Mouse (Mus musculus) spleen, postnatal 4 days (tissue): ENCODE data around the gene Chchd3.

Source experiments
- DNase-seq, 2 experiments: peaks; one replicate each; pipeline ENCODE4 v3.0.0; 2022; ENCODE audit warnings: low spot score in 2 of 2

Gene Chchd3

DNA sequence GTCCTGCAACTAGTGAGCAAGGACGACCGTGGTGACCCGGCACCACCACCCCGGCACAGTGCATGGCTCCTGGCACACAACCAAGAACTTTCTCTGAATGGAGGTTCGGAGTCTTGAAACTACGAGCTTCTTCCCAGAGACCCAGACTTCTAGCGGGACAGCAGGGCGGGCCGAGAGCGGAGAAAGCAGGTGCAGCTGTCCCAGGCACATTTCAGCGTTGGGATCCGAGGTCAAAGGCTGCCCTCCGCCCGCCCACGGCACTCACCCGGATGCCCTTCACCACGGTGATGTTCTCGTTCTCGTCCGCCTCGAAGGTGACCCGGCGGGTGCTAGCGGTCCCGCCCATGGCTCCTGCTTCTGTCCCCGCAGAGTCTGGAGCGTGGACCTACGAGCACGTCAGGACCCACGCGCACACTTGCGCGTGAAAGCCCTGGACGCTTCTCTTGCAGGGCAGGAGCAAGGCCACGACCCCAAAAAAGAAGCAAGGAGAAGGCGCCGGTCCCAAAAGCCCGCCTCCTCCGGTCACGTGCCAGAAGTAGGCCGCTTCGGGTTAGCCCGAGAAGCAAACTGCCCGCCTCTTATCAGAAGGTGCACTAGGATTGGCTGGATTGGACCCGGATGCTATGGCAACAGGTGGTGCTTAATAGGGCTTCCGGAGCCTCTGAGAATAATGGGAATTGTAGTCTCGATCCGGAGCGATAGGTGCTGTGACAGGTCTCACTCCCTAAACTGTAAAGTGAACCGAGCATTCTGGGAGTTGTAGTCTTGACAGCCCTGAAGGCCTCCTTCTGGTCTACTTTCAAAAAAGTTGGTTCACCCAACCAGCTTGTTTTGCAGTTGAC lies at the start of gene Chchd3:
Chchd3 (minus strand) TSS at position 526 of the 842 bp plus-strand sequence.
- peak; percentile 92 to 94 for DNase-seq

DNA sequence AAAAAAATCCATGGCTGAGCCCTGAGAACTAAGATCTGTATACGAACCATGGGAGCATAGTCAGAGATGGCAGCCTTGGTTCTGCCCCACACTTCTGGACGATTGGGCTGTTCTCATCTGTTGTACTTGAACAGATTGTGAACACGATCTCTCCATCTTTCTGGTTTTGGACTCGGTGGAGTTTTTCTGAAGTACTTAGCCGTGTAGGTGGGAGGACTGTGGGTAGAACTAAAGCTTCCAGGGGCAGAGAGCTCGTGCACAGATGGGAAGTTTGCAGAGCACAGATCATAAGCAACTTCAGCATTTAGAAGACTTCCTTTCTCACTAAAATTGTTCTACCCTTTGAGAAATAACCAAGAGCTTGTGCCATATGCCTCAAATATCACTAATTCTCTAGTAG lies 44.6 kb upstream of the Chchd3 start:
- DNase-seq, result no peak

DNA sequence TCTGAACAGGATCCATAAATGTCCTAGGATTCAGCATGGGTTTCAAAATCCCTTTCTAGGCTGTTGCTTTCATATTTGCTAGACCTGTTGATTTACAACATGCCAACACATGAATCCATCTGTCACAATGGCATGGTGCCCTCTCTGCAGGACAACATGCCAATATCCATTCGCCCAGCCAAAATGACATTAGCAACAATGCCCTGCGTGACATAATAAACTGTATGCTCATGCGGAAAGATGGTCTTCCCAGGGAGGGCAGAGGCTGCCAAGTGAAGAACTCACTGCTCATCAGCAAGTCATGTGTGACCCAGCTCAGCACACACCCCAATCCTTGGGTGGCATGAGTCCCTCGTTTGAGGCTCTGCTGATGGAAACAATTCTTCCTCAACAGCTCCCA lies 38.8 kb upstream of the Chchd3 start:
- no peak for DNase-seq

DNA sequence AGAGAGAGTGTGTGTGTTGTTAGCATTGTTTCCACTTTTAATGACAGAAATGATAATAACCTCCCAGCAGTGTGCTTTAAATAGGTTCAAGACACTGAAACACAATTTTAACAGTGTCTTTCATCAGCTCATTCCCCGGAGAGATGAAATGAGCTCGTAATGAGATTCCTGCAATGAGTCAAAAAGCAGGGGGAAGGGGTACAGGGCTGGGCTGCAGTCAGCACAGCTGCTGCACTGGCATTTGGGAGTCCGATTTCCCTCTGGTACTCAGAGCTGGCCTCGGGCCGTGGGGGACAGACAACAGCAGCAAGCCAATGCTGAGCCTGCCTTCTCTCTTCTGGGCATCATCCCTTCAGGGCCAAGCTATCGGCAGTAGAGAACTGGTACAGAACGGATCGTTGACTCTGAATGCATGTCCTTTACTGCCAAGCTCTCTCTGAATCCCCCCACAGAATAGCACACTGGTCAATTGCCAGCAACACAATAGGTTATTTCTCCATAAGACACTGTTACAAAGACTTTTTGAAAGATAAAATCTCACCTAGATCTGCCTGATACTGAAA lies 34.7 kb upstream of the Chchd3 start:
- DNase-seq, result no peak

DNA sequence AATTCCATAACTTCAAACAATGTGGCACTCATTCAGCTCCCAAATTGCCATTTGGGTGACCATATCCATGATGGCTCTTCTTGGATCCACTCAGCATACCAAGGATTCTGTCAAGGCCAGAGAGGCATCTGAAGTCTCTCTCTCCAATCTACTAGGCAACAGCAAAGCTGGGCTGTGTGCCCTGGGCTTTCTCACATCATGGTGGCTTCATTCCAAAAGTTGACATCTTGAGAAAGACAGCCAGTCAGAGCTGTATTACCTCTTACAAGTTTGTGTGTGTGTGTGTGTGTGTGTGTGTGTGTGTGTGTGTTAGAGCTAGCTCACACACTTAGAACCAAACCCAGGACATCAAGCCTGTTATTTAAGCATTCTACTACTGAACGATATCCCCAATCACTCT lies 20.1 kb upstream of the Chchd3 start:
- no peak for DNase-seq

DNA sequence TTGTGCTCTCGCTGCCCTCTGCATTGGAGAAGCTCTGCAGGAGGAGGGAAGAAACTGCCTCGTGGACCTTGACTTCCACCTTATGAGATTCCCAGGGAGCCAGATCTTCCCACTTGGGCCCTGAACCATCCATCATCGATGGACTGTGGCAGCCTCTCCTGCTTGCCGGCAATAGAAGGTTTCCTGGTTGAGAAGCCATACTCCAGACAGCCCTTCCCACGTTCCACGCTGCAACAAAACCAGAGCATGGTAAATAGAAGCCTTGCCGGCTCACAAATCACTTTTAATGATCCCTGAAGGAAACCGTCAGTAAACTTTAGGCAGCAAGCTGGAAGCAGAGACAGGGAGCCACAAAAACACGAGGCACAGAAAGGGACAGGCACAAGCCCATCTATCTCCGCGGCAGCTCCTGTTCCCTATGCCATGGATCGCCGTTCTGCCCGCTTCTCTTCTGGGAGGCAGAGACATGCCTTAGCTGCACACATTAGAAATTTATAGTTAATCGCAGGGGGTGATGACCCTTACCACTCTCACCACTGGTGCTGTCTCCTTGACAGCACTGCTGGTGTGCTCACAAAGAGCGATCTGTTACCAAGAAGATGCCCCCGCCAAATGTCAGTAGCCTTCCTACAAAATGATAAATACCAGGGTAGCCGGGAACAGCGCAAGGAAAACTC lies 18.3 kb upstream of the Chchd3 start:
- DNase-seq, result no peak

DNA sequence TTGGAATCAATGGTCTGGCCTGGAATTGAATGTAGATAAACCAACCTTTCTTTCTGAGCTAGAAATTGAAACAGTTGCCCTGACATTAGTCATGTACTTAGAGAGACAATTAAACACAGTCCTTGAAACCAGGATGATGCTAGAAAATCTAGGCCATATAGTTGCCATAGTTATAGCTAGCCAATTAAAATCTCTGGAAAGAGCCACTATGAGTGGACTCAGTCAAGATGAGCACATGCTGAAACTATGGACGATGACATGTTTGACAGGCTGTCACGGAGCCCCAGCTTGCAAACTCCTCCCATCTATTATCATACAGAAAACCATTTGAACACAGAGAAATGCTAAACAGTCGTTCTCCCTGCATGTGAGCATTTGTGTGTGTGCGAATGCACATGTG lies 6.4 kb upstream of the Chchd3 start:
- no peak for DNase-seq

DNA sequence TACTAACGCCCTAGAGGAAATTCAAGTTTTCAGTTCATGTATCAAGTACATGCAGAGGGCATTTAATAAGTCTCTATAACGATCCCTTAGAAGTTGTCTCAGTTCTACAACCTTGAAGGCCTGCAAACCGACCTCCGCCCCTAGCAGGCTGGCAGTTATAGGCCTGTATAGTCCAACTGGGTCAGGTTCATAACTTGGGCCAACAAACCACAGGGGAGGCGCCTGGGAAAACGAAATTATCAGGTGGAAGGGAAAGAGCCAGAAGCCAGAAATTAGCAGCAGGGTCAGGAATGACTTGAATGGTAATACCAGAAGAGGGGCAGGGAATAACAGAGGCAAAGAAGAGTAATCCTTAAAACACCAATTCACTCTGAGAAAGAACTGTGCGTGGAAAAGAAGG lies 784 bp downstream of the Chchd3 start:
- peak in 1 of 2 experiments; percentile 14 for DNase-seq

DNA sequence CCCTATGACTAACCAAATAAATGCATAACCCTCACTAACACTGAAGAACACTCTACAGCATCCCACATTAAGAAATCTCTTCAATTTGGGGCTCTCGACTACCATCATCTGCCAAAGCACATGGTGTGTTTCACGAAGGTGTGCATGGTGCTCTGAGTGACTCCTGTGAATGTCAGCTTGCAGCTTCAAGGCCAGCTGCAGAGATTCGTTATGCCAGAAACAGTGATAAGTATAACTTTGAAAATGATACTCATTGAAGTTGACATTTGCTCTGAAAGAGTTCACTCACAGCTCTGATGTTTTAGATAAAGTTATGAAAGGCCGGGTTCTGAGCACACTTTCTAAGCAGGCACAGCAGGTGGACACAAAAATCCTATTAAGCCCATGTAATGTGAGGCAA lies 3.7 kb downstream of the Chchd3 start:
- DNase-seq, result no peak

DNA sequence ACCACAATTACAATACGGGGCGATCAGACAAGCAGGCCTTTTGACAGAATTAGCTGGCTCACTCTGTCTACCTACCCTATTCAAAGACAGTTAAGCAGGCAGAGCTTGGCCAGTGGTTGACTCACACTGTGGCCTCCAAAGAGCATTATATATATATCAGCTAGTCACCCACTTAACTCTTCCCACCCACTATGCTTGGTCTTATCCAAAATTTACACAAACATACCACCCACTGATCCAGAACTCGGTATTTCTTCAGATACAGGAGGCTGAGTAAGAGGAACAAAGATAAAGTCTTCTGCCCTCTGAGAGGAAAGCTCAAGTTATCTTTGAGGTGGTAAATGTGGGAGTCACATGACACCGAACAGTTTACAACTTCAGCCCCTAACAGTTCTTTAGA lies 4.4 kb downstream of the Chchd3 start:
- no peak for DNase-seq

DNA sequence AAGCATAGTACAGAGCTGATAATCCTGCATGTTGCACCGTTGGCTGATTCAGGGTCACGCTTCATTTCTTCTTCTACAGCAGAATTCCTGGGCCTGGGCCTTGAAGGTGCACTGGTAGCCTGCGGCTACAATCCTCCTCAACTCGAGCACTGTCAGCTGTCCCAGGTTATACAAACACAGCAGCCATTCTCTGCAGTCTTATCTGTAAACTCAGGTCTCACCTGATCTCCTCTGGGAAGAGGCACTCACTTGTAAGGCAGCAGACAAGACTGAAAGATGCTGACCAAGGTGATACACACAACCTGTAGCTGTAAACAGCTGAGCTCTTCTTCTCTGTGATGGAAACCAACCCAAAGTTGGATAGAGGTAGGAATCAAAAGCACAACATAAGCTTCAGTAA lies 5.1 kb downstream of the Chchd3 start:
- no peak for DNase-seq

DNA sequence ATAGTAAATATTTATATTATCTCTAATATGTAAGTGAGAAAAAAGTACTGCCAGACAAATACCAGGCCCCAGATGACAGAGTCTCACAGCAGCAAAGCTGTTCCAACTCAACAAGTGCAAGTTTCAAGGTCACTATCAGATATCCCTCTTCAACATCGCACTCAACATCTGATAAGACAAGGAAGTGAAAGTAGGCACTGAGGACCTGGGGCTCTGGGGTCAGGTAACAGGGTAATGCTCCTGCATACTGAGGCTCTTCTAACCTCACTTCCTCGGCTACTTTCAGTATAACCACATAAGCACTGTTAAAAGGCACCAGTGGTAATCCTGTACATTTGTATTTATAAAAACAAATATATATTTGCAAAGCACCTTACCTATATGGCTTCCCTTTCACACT lies 8.4 kb downstream of the Chchd3 start:
- no peak for DNase-seq

DNA sequence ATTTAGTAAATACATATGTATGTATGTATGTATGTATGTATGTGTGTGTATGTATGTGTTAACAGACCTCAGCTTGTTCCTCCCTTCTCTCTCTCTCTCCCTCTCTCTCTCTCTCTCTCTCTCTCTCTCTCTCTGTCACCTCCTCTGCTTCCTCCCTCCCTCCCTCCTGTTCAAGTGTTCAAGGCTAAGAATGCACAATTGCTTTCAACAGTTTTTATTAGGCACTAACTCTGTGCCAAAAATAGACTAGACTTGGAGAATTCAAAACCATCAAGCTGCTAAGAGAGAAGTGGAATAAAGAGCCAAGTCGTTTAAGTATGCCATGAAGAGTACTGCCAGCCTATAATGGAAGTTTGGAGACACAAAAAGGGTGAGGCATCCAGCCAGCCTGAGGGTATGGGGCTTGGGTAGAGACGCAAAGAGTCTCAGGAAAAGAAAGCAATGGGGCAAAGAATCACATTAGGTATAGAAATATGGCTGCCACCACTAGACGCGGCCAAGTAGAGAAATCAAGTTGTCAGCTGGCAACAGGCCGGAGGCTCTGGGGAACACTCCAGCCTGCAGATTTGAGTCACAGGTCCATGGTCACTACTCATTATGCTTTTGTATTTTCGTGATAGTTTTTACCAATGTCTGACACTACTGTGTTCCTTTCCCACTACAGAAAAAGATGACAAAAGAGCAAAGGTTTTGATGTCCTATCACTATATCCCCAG lies 10.2 kb downstream of the Chchd3 start:
- no peak for DNase-seq

DNA sequence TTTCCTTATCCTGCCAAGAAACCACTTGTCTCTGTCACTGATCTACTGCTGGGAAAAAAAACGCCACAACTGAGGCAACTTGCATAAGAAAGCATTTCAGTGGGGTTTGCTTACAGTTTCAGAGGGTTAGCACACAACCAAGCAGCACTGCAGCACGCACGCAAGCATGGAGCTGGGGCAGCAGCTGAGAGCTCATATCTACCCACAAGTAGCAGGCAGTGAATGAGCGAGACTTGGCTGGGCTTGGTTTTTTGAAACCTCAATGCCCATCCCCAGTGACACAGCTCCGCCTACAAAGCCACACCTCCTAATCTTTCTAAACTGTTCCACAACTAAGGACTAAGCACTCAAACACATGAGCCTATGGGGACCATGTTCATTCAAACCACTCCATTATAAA lies 16.6 kb downstream of the Chchd3 start:
- DNase-seq, result no peak

DNA sequence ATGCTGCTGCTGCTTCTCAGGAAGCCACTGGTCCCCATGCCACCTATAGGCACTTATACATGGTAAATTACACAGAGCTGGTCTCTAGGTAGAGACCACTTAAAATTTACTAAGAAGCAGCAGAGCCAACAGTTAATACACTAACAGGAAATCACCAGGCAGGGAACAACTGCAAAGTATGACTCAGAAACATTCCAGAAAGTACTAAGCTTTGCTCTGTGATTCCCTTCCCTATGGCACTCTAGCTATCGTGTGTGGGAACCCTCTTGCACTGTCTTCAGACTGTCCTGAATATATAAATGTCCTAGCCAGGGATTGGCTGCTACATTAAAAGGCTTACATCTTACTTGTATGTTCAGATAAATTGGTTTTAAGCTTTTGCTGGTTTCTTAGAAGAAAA lies 17.2 kb downstream of the Chchd3 start:
- no peak for DNase-seq

DNA sequence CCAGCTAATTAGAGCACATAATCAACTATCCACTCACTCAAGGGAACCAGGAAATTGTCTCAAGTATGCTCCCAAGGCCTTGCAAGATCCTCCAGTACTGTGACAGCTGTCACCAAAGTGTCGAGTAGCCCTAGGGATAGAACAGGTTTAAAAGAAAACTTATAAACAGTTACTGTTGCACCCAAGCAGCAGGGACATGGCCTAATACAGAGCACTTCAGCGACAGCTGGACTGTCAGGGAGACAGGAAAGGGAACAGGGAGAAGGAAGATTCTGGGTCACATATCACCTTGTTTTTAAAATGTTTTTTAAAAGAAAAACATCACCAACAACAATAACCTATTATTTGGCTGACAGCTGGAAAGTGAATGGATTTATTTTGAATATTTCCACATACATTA lies 18.1 kb downstream of the Chchd3 start:
- no peak for DNase-seq

DNA sequence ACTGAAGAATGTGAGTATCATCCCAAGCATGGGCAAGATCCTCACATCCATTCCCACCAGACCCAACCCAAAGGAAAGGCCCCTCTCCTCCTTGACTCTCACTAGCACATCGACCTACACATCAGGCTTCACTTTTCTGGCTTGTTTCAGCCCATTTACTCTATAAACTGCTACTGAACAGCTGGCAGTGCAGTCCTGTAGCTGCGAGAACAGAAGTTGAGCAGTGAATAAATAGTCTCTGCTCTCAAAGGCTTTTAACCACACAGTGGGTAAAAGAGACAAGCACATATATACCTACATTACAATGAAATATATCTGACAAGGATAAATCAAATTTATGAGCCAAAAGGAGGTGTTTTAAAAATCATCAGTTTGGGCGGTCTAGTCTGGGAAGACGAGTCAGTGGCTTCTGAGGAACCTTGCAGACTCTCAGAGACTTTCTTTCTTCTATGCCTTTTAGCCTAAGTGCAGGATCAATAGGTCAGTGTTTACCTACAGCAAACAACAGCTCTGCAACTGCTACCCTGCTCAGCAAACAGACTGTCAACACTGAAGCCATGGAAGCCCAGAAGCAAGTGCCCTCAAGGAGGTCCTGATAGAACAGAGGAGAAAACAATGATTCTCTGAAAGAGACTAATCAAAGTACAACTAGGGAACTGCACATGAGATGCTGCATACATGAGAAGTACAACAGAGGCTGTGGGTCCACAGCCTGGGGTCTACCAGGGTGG lies 19.5 kb downstream of the Chchd3 start:
- no peak for DNase-seq

DNA sequence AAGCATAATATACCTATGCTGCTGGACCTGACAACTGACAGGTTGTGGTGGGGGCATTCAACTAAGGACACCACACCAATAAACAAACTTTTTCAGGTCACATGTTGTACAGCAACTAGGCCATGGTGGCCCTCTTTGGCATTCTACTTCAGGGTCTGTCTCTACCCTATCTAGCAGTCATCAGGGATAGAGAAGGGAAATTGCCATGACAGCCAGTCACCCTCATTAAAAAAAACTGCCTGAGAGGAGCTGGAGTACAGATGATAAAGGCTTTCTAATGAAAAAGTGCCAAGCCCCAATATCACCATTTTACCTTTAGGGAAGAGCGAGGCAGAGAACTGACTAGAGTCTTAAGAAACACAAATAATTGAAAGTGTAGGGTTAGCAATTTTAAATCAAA lies 27.5 kb downstream of the Chchd3 start:
- DNase-seq, result no peak

DNA sequence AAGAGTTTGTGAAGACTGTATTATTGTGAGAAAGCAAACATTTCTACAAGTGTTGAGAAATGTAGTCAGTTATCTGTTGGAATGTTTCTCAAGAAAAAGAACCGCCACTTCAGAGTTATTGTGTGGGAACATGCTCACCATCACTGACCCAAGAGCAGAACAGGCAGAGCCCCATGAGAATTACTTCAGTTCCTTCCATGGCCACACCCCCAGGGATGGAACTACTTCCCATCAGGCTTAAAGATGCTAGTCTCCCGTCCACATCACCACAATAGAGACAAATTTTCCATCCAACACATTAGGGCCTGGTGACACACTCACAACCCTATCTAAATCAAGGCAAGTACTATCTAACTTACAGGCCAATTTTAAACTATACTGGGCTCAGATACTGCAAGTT lies 28.4 kb downstream of the Chchd3 start:
- no peak for DNase-seq

DNA sequence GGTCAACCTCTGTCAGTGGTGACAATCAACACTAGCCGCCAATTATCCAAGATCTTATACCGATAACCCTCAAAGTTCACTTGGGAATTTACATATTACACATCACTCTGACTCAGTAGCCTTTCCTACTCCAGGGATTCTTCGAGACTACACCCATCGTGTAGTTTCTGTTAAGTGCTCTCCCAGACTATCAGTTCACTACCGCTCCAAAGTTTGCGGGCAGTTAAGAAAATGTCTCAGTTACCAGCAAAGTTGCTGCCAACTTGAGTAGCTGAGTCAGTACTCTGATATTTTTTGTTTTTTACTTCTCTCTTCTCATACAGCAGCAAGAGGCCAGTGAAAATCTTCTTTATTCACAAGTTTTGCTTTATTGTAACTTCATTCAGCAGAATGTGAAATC lies 31.8 kb downstream of the Chchd3 start:
- DNase-seq, result no peak

DNA sequence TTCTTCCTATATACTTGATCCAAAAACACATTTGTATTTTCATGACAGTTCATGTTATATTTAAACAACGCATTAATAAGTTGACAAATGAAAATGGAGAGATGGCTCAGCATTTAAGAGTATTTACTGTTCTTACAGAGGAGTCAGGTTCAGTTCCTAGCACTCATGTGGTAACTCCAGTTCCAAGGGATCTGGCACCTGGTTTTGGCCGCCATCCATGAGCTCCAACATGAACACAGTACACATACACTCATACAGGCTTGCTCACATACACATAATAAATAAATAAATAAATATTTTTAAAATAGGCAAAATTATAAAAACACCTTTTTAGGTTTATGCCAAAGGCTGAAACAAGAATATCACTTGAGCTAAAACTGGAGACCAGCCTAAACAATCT lies 35.0 kb downstream of the Chchd3 start:
- DNase-seq, result no peak

DNA sequence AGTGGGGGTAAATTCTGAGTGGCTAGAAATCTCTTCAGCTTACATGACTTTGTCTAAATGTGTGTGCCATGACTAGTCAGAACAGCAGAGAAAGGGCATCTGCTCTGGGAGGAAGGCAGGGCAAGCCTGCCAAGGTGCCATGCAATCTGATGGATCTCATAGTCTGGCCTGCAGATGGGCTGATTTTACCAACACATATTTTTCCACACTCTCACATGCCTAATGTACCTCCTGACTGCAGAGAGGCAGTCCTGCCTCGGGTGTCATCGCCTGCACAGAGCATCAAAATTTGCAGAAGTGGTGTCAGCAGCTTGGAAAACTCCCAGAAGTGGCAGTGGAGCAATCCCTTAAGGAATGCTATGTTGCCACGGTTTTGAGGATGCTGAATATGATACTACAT lies 55.5 kb downstream of the Chchd3 start:
- no peak for DNase-seq
